Mouse (Mus musculus) neural tube, embryonic 15.5 days (tissue): ENCODE measurements at regions not wholly inside any gene's neighbourhood (a gene's known extent, or its start where the extent isn't known, plus 50 kb on each side); places are given as distances from the start of the nearest gene placed in this dataset.

Experiments used
- ATAC-seq: fragments of 200-750 bp; cut with Nextera tagmentation; 2 replicates; pipeline ENCODE4 v1.8.0; 2017; ENCODE audit warnings: mild to moderate bottlenecking, moderate TSS enrichment, moderate library complexity; ENCODE audit not compliant: low FRiP score
- H3K27ac ChIP-seq: fragments of 300-500 bp; sonication (generic); replicated peaks from 2 replicates; pipeline ENCODE4 v1.5.1; 2015; ENCODE audit warnings: mild to moderate bottlenecking, inconsistent platforms
- H3K27me3 ChIP-seq: fragments of 300-500 bp; sonication (generic); replicated peaks from 2 replicates; pipeline ENCODE4 v1.6.1; 2015; ENCODE audit warnings: inconsistent platforms
- H3K36me3 ChIP-seq: fragments of 300-500 bp; sonication (generic); 2 replicates; pipeline ENCODE4 v1.6.1; 2015; ENCODE audit warnings: inconsistent platforms
- H3K4me1 ChIP-seq: fragments of 300-500 bp; sonication (generic); 2 replicates; pipeline ENCODE4 v1.6.1; 2015; ENCODE audit warnings: inconsistent platforms
- H3K4me2 ChIP-seq: fragments of 300-500 bp; sonication (generic); 2 replicates; pipeline ENCODE4 v1.6.1; 2015; ENCODE audit warnings: inconsistent platforms, mild to moderate bottlenecking, moderate library complexity
- H3K4me3 ChIP-seq: fragments of 300-500 bp; sonication (generic); replicated peaks from 2 replicates; pipeline ENCODE4 v1.5.1; 2015; ENCODE audit warnings: mild to moderate bottlenecking, inconsistent platforms
- H3K9ac ChIP-seq: fragments of 300-500 bp; sonication (generic); replicated peaks from 2 replicates; pipeline ENCODE4 v1.6.1; 2015; ENCODE audit warnings: mild to moderate bottlenecking, inconsistent platforms
- H3K9me3 ChIP-seq: fragments of 300-500 bp; sonication (generic); replicated peaks from 2 replicates; pipeline ENCODE4 v1.6.1; 2016; ENCODE audit warnings: inconsistent platforms
- WGBS: fragments of 180-500 bp; shearing (Covaris S2); methylation state at CpG from one replicate; pipeline ENCODE4 v1.1.7; 2015; ENCODE audit warnings: mixed read lengths; 5-methylcytosine and 5-hydroxymethylcytosine counted together

DNA sequence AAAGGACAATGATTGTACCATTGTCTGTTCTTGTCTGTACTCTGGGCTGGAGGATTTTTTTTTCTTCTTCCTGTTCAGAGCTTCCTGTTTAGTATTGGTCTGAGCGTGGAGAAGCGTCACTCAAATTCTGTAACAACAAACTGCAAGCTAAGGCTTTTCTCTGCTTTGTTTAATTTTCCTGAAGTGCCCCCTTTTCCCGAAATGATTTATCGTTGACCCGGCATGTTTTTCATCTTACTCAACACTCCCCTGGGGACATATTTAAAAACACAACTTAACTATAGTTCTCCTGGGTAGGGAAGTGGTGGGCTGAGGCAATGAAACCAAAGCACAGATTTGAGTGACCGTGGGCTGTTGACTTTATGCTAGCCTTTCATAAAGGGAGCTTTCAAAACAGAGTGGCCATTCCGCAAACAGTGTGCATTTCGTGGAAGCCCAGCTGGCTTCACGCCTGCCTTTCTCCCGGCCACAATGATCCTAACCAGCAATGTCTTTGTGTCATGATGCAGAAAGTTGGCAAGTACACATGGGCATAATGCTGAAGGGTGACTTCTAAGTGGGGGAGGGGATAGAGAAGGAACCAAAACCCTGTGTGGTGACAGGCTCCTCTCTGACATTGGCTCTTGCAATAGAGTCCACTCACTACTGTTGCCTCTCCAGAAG, 79.8 kb upstream of the Bmp2k start:
- H3K4me3 ChIP-seq: no peak overlapping the region
- peak overlapping the region; percentile 23; the same call in 1 of the 2 replicates for H3K4me2 ChIP-seq
- peaks cover 13% of the 10 kb centered on the region for H3K4me1 ChIP-seq
- H3K27me3 ChIP-seq: no peaks in the 10 kb centered on the region
- no peaks in the 10 kb centered on the region for H3K9me3 ChIP-seq
- peak overlapping the region; percentile 67 for H3K27ac ChIP-seq
- no peaks in the 10 kb centered on the region for H3K36me3 ChIP-seq
- WGBS: 39% methylated on average over 10 of the region's 10 CpGs
- no peak overlapping the region for H3K9ac ChIP-seq
- 0 out of 2 replicates have a peak, but pooled peaks have one; percentile 57 for ATAC-seq

DNA sequence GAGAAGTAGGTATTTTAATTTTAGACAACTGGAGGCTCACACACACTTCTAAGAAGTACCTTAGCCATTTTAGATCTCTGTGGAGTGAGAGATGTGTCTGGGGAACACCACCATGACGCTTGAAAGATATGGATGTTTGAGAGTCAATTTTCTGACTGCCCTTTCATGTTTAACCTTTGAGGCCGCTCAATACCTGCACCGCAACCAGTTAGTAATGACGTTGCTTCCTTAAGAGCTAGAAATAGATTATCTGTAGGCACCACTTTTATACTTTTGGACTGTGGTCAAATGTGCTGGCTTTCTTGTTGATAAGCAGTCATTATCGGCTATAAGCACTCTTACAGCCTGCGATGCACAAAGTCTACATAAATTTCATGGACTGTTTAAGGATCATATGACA, 78.3 kb upstream of the Bmp2k start:
- Histone ChIP-seq H3K9ac (no peak overlapping the region), H3K27me3 (no peaks in the 10 kb centered on the region), H3K4me3 (no peak overlapping the region), H3K4me2 (no peak overlapping the region), H3K4me1 (peaks cover 17% of the 10 kb centered on the region), H3K36me3 (no peaks in the 10 kb centered on the region), H3K9me3 (no peaks in the 10 kb centered on the region), H3K27ac (no peak overlapping the region)
- no peak for ATAC-seq
- WGBS: 89% methylated on average over 6 of the region's 6 CpGs

DNA sequence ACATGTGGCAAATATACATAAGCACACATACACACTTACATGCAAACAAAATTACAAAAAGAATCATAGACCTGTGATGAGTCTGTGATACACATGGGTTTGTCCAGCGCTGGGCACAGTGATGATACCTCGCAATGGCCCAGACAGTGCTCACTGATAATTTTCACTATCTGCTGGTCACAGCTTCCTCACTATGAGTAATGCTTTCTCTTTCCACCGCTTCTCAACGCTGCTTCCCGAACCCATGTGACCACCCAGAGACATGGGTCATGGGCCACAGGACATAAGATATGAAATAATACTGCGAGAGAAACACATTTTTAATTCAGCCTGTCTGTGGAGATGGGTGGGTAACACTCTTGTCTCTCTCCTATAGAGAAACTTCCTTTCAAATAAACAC, 76.5 kb upstream of the Bmp2k start:
- no peaks in the 10 kb centered on the region for H3K27me3 ChIP-seq
- no peak for ATAC-seq
- no peaks in the 10 kb centered on the region for H3K9me3 ChIP-seq
- no peak overlapping the region for H3K4me3 ChIP-seq
- H3K36me3 ChIP-seq: no peaks in the 10 kb centered on the region
- no peak overlapping the region for H3K27ac ChIP-seq
- WGBS: 88% methylated on average over 6 of the region's 6 CpGs
- H3K4me1 ChIP-seq: peaks cover 17% of the 10 kb centered on the region
- no peak overlapping the region for H3K9ac ChIP-seq
- H3K4me2 ChIP-seq: no peak overlapping the region

DNA sequence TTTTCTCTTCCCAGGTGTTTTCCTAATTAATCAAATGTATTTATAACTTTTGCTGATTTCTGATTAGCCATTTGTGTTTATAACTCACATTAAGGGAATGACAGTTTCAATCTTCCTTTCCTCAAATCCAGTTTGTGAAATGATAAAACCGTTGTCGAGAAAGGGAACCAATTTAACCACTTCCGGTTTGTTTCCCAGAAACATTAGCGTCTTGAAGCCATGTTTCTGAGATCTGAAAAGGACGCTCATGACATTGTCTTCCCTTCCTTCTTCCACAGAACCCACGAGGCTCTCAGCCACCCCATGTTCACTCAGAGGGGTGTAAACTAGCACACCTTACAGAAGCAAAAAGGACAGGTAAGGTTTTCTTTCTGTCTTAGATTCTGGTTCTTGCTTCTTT, 76.0 kb upstream of the Bmp2k start:
- peaks cover 17% of the 10 kb centered on the region for H3K4me1 ChIP-seq
- no peaks in the 10 kb centered on the region for H3K9me3 ChIP-seq
- 82% methylated on average over 6 of the region's 6 CpGs for WGBS
- no peak for ATAC-seq
- no peak overlapping the region for H3K27ac ChIP-seq
- no peak overlapping the region for H3K9ac ChIP-seq
- no peak overlapping the region for H3K4me2 ChIP-seq
- no peak overlapping the region for H3K4me3 ChIP-seq
- no peaks in the 10 kb centered on the region for H3K27me3 ChIP-seq
- no peaks in the 10 kb centered on the region for H3K36me3 ChIP-seq

DNA sequence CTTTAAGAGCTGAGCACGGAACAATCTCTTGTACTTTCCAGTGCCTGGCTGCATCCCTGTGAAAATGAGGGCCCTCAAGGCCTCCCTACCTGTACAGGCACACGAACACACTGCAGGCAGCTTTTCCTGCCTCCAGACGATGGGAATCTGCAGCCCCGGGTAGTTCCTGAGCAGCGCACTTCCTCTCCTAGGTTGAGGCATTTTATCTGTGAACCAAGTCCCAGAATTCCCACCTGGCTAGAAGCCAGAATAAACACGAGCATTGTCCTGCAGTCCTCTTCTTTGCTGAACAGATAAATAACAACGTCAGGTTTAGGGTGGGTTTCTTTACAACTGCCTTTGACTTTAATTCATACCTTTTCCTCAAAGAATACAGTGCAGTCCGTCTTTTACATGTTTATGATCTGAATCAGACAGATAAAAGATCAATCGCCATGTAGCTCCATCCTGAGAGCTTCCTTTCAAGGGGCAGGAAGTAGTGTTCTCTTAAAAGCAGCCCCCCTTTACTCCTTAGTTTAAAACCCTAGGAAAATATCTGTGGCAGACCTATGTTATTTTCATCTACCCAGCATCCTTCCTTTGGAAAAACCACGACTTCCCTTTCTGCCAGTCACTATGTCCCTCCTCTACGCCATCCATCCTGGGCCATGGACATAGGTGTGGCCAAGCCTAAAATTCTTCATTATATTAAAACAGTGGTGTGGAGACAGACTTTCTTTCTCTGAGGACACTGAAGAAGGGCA, 75.3 kb upstream of the Bmp2k start:
- Histone ChIP-seq H3K27ac (no peak overlapping the region), H3K9ac (no peak overlapping the region), H3K4me3 (no peak overlapping the region), H3K27me3 (no peaks in the 10 kb centered on the region), H3K9me3 (no peaks in the 10 kb centered on the region), H3K4me2 (no peak overlapping the region), H3K4me1 (peaks cover 15% of the 10 kb centered on the region), H3K36me3 (no peaks in the 10 kb centered on the region)
- ATAC-seq: no peak
- WGBS: 52% methylated on average over 11 of the region's 11 CpGs

DNA sequence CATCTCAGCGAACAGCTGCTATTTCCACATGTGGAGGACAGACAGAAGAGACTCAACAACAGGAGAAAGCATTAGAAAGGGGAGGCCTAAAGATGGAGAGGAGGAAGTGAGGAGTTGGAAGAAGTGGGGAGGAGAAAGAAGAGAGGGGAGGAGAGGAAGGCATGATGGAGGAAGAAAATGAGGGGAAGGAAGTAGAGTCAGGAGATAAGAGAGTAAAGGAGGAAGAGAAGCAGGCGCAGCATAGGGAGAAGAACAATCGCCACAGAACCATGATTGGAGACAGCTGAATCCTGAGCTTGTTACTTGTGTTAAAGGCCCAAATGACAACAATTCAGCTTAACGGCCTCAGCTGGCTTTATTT, 74.8 kb upstream of the Bmp2k start:
- WGBS: 46% methylated on average over 4 of the region's 4 CpGs

DNA sequence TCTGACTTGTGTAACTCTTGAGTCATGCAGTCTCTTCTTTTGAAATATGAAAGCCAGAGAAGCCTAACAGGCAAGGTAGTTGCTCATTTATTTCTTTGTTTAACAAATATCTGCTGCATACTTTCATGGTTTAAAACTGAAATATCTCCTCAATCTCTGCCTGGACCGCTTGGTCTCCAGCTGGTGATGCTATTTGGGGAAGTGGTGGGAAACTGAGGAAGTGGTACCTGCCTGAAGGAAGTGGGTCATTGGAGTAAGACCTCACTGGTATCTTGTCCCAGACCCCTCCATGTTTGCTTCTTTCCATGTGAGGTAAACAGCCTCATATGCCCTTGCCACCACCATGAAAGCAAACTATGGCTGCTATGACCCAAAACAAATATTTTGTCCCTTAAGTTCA, 74.0 kb upstream of the Bmp2k start:
- H3K9ac ChIP-seq: no peak overlapping the region
- no peaks in the 10 kb centered on the region for H3K36me3 ChIP-seq
- no peak overlapping the region for H3K4me2 ChIP-seq
- no peak for ATAC-seq
- 94% methylated on average over 1 of the region's 1 CpGs for WGBS
- H3K4me3 ChIP-seq: no peak overlapping the region
- no peaks in the 10 kb centered on the region for H3K27me3 ChIP-seq
- H3K4me1 ChIP-seq: peaks cover 7% of the 10 kb centered on the region; the same call in 1 of the 2 replicates
- H3K9me3 ChIP-seq: no peaks in the 10 kb centered on the region
- H3K27ac ChIP-seq: no peak overlapping the region

More for the DNA sequence above, 74.8 kb upstream of the Bmp2k start:
- Histone ChIP-seq H3K36me3 (no peaks in the 10 kb centered on the region), H3K9me3 (no peaks in the 10 kb centered on the region), H3K4me2 (no peak overlapping the region), H3K27me3 (no peaks in the 10 kb centered on the region), H3K4me1 (peaks cover 10% of the 10 kb centered on the region), H3K4me3 (no peak overlapping the region), H3K9ac (no peak overlapping the region), H3K27ac (peak overlapping the region; percentile 41; the same call in 1 of the 2 replicates)
- no peak for ATAC-seq

DNA sequence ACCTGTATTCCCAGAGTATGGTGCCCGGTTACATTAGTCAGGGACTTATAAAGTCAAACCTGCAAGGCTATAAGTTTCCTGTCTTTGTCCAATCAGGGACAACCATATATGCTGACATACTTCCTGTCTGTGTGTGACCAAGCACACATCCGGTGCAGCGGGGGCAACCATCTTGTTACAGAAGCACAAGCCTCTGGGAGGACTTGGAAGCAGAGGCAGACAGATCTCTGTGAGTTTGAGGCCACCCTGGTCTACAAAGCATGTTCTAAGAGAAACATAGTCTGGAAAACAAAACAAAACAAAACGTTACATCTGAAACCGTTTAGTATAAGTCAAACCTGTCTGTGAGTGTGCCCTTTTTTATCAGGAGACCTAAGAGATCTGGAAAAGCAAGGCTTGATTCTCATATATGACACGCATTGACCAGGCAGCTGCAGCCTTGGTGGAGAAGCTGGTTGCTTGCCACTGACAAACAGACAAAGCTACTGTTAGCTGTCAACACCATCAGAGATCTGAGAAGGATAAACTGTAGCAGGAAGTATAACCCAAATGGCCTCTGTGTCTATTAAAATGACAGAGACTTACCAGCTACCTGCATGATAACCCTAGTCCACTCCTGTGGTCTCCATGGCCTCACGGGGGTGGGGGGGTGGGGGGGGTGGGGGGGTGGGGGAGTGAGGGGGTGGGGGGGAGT, 72.6 kb upstream of the Bmp2k start:
- no peak overlapping the region for H3K27ac ChIP-seq
- H3K9me3 ChIP-seq: no peaks in the 10 kb centered on the region
- no peaks in the 10 kb centered on the region for H3K27me3 ChIP-seq
- no peak overlapping the region for H3K4me2 ChIP-seq
- no peak overlapping the region for H3K4me3 ChIP-seq
- no peak for ATAC-seq
- WGBS: 88% methylated on average over 7 of the region's 7 CpGs
- no peaks in the 10 kb centered on the region for H3K36me3 ChIP-seq
- H3K4me1 ChIP-seq: peaks cover 7% of the 10 kb centered on the region; the same call in 1 of the 2 replicates
- no peak overlapping the region for H3K9ac ChIP-seq

DNA sequence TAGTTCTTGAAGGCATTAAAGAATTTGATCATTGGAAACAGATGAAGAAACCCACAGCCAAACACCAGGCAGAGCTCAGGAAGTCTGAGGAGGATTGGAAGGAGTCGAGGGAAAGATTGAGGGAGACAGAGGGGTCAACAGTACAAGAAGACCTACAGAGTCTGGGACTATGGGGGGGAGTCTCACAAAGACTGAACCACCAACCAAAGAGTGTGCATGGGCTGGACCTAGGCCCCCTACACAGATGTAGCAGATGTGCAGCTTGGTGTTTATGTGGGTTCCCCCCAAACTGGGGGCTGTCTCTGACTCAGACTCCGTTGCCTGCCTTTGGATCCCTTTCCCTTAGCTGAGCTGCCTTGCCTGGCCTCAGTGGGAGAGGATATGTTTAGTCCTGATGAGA, 71.5 kb upstream of the Bmp2k start:
- peaks cover 7% of the 10 kb centered on the region; the same call in 1 of the 2 replicates for H3K4me1 ChIP-seq
- H3K36me3 ChIP-seq: no peaks in the 10 kb centered on the region
- 83% methylated on average over 2 of the region's 2 CpGs for WGBS
- no peak for ATAC-seq
- no peak overlapping the region for H3K4me3 ChIP-seq
- no peaks in the 10 kb centered on the region for H3K9me3 ChIP-seq
- no peaks in the 10 kb centered on the region for H3K27me3 ChIP-seq
- no peak overlapping the region for H3K4me2 ChIP-seq
- no peak overlapping the region for H3K9ac ChIP-seq
- H3K27ac ChIP-seq: no peak overlapping the region

DNA sequence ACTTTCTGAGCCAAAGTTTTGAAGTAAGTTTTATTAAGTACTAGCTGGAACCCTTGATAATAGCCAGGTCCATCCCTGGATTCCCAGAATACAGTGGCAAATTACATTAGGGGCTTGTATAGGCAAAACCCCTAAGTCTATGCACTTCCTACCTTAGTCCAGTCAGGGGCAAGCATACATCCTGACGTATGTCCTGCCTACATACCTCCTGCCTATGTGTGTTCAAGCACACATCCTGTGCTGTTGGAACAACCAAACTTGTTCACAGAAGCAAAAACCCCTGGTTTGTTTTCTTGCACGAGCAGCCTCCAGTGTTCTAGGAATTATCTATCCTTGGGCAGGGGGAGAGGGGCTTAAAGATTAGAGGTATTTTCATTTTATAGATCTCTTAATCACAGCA, 66.4 kb upstream of the Bmp2k start:
- H3K4me1 ChIP-seq: no peaks in the 10 kb centered on the region
- H3K36me3 ChIP-seq: no peaks in the 10 kb centered on the region
- no peak overlapping the region for H3K4me3 ChIP-seq
- no peaks in the 10 kb centered on the region for H3K27me3 ChIP-seq
- H3K4me2 ChIP-seq: no peak overlapping the region
- ATAC-seq: no peak
- WGBS: 75% methylated on average over 2 of the region's 2 CpGs
- H3K9ac ChIP-seq: no peak overlapping the region
- H3K9me3 ChIP-seq: no peaks in the 10 kb centered on the region
- no peak overlapping the region for H3K27ac ChIP-seq

DNA sequence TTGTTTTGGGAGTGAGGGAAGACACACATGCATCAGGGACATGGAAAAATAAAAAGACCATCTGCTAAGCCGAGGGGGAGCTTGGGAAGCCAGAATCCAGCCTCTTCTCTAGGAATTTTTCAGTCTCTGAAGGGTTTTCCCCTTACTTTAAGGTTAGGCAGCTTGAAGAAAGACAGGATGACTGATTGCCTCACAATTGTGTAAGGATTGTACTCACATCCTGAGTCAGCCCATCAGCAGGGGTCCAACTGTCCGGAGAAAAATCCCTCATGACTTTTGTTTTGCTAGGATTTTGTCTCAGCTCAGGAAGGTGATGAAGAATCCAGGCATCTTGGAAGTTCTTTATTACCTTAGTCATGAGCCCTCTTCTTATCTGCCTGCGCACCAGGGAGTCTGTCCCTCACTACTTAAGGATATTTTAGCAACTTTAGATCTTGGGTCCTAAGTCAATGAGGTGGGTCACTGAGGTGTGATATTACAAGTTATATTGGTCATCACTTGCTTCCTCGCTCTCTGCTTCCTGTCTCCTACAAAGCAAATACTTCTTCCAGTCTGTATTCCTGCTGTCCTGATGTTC, 65.8 kb upstream of the Bmp2k start:
- H3K4me2 ChIP-seq: no peak overlapping the region
- no peak overlapping the region for H3K27ac ChIP-seq
- WGBS: 54% methylated on average over 4 of the region's 4 CpGs
- H3K27me3 ChIP-seq: no peaks in the 10 kb centered on the region
- H3K9me3 ChIP-seq: no peaks in the 10 kb centered on the region
- ATAC-seq: no peak
- H3K4me3 ChIP-seq: no peak overlapping the region
- no peak overlapping the region for H3K9ac ChIP-seq
- no peaks in the 10 kb centered on the region for H3K36me3 ChIP-seq
- H3K4me1 ChIP-seq: no peaks in the 10 kb centered on the region
